Comparison of ENCODE assay signal across 17 mouse cellular contexts in genomic region chr2:168441494-168441893, GRCm38 (mm10).
DNase-seq lines count a peak whose midpoint lies in the region; ATAC-seq and TF ChIP-seq lines count a peak whose summit lies in the region.
"Had no signal": no experiment of that assay in that cellular context is flagged by ENCODE, and none has a peak within 500 bp of the region (broad histone marks: within the 10 kb centered on the region; RNA-seq: fewer than 3 reads in every experiment).

No protein-coding gene starts in this region.

- no peak for DNase-seq in lung, embryonic 14.5 days
- no peak for DNase-seq in lung, adult 18-20 months
- DNase-seq in R1 (ENCODE audit: low read depth, low spot score), result peak; percentile 54
- no peak for DNase-seq in forebrain, postnatal 0 days
- DNase-seq: gastrocnemius, postnatal 14 days; lung, postnatal 4 days; thymus, adult 2 months had no signal

- H3K4me3 ChIP-seq in forebrain, embryonic 15.5 days, result no peak overlapping the region
- no peak overlapping the region for H3K4me3 ChIP-seq in forebrain, embryonic 12.5 days (replicated peaks)
- no peak overlapping the region for H3K4me3 ChIP-seq in lung, embryonic 14.5 days (ENCODE audit: low read depth, low read length)
- no peak overlapping the region for H3K4me3 ChIP-seq in forebrain, postnatal 0 days (ENCODE audit: low read depth, low read length)
- H3K4me3 ChIP-seq: hindbrain, embryonic 12.5 days; limb, embryonic 12.5 days; myocyte; neural tube, embryonic 15.5 days had no signal

- TF ChIP-seq CTCF in lung, embryonic 14.5 days (IDR thresholded peaks at IDR 0.05; ENCODE audit: low read depth), result peak; percentile 13; the same call in 1 of the 2 replicates
- TF ChIP-seq CTCF in forebrain, postnatal 0 days (IDR thresholded peaks at IDR 0.05; ENCODE audit: low read depth), result peak; percentile 36; the same call in 1 of the 2 replicates

- H3K27me3 ChIP-seq in forebrain, embryonic 15.5 days, result no peaks in the 10 kb centered on the region
- H3K27me3 ChIP-seq in forebrain, embryonic 12.5 days, result peaks cover 5% of the 10 kb centered on the region; the same call in 1 of the 2 replicates
- 0 out of 2 replicates have a peak, but pooled peaks cover 3% of the 10 kb centered on the region for H3K27me3 ChIP-seq in lung, embryonic 14.5 days (ENCODE audit: insufficient read depth, low read length)
- H3K27me3 ChIP-seq in forebrain, postnatal 0 days (ENCODE audit: insufficient read depth, low read length), result no peaks in the 10 kb centered on the region

- H3K4me2 ChIP-seq in forebrain, embryonic 15.5 days (replicated peaks), result no peak overlapping the region
- H3K4me2 ChIP-seq in forebrain, embryonic 12.5 days, result no peak overlapping the region
- H3K4me2 ChIP-seq in lung, embryonic 14.5 days, result no peak overlapping the region
- H3K4me2 ChIP-seq in forebrain, postnatal 0 days (ENCODE audit: low read depth), result no peak overlapping the region
- H3K4me2 ChIP-seq: hindbrain, embryonic 12.5 days; limb, embryonic 12.5 days; midbrain, embryonic 11.5 days; neural tube, embryonic 15.5 days had no signal

- H3K9ac ChIP-seq in forebrain, embryonic 15.5 days (replicated peaks), result no peak overlapping the region
- H3K9ac ChIP-seq in forebrain, embryonic 12.5 days, result no peak overlapping the region
- no peak overlapping the region for H3K9ac ChIP-seq in lung, embryonic 14.5 days
- H3K9ac ChIP-seq in forebrain, postnatal 0 days, result no peak overlapping the region
- H3K9ac ChIP-seq: hindbrain, embryonic 12.5 days; limb, embryonic 12.5 days; neural tube, embryonic 15.5 days had no signal

- H3K27ac ChIP-seq in forebrain, embryonic 15.5 days (replicated peaks), result peak overlapping the region; percentile 90
- H3K27ac ChIP-seq in forebrain, embryonic 12.5 days, result no peak overlapping the region
- H3K27ac ChIP-seq in lung, embryonic 14.5 days (ENCODE audit: low read depth), result no peak overlapping the region
- peak overlapping the region; percentile 78 for H3K27ac ChIP-seq in forebrain, postnatal 0 days (ENCODE audit: low read depth, low read length)
- H3K27ac ChIP-seq: hindbrain, embryonic 12.5 days; limb, embryonic 12.5 days; neural tube, embryonic 15.5 days had no signal

- no peak for ATAC-seq in forebrain, embryonic 15.5 days (replicated peaks)
- ATAC-seq in forebrain, embryonic 12.5 days (ENCODE audit: low FRiP score), result no peak
- no peak for ATAC-seq in lung, embryonic 14.5 days (ENCODE audit: insufficient read depth)
- ATAC-seq in forebrain, postnatal 0 days, result peak; percentile 4
- no peak for ATAC-seq in inflammation-experienced regulatory T-cells, adult 6 months
- ATAC-seq: intestine, embryonic 16.5 days had no signal

- no peaks in the 10 kb centered on the region for H3K36me3 ChIP-seq in forebrain, embryonic 15.5 days
- H3K36me3 ChIP-seq in forebrain, embryonic 12.5 days (replicated peaks), result no peaks in the 10 kb centered on the region
- no peaks in the 10 kb centered on the region for H3K36me3 ChIP-seq in lung, embryonic 14.5 days (ENCODE audit: insufficient read depth)
- no peaks in the 10 kb centered on the region for H3K36me3 ChIP-seq in forebrain, postnatal 0 days (ENCODE audit: insufficient read depth)
- H3K36me3 ChIP-seq: G1E; hindbrain, embryonic 12.5 days; limb, embryonic 12.5 days; neural tube, embryonic 15.5 days had no signal

- 90% methylated on average over 12 of the region's 12 CpGs for WGBS in forebrain, embryonic 15.5 days
- WGBS in forebrain, embryonic 12.5 days, result 92% methylated on average over 12 of the region's 12 CpGs
- 88% methylated on average over 12 of the region's 12 CpGs for WGBS in lung, embryonic 14.5 days
- WGBS in forebrain, postnatal 0 days, result 90% methylated on average over 12 of the region's 12 CpGs

- H3K9me3 ChIP-seq in forebrain, embryonic 15.5 days, result no peaks in the 10 kb centered on the region
- H3K9me3 ChIP-seq in forebrain, embryonic 12.5 days, result peaks cover 10% of the 10 kb centered on the region; the same call in 1 of the 2 replicates
- no peaks in the 10 kb centered on the region for H3K9me3 ChIP-seq in lung, embryonic 14.5 days (ENCODE audit: low read depth, low read length)
- H3K9me3 ChIP-seq in forebrain, postnatal 0 days (ENCODE audit: low read length), result no peaks in the 10 kb centered on the region
- H3K9me3 ChIP-seq: neural tube, embryonic 15.5 days had no signal

- H3K4me1 ChIP-seq in forebrain, embryonic 15.5 days, result peaks cover 15% of the 10 kb centered on the region
- peaks cover 17% of the 10 kb centered on the region for H3K4me1 ChIP-seq in forebrain, embryonic 12.5 days
- H3K4me1 ChIP-seq in lung, embryonic 14.5 days (ENCODE audit: insufficient read depth), result no peaks in the 10 kb centered on the region
- H3K4me1 ChIP-seq in forebrain, postnatal 0 days (ENCODE audit: insufficient read depth), result 0 out of 2 replicates have a peak, but pooled peaks cover 7% of the 10 kb centered on the region

Comparison
In these comparisons a context has a peak if more than half of its experiments do, and no peak if none do; other contexts are left out.
1. H3K27ac ChIP-seq: peak in forebrain, embryonic 15.5 days (single experiment) and forebrain, postnatal 0 days (single experiment); none in forebrain, embryonic 12.5 days (single experiment) and lung, embryonic 14.5 days (single experiment).